Mouse (Mus musculus): Measurements from ENCODE around the gene Rhob. TPM values are rescaled to one million over a fixed set of nuclear protein-coding genes. Genes with fewer than 3 reads are reported as not detected.
A peak's percentile ranks its signal among the peaks of the same experiment; 100 is the strongest.
"Not testable (repeated sequence)": the region's sequence is repeated elsewhere in the genome, so short reads cannot be mapped to it uniquely, and the experiment has no call there.

Rhob gene
- total RNA-seq, 1 experiment from 2014 or later, result 201 TPM

- peak; percentile 73 for DNase-seq
Observed at GRCm38 (mm10) chr12:8472591-8473358, 27.0 kb downstream of the Rhob start.

GRCm38 (mm10) chr12:8472051-8472450 is 27.8 kb downstream of the Rhob start:
- DNase-seq, result no peak

GRCm38 (mm10) chr12:8470962-8471361 is 28.8 kb downstream of the Rhob start:
- no peak for DNase-seq

GRCm38 (mm10) chr12:8469742-8470494 is 29.9 kb downstream of the Rhob start:
- DNase-seq, result peak; percentile 65

- no peak for DNase-seq
Observed at GRCm38 (mm10) chr12:8468221-8468865, 31.5 kb downstream of the Rhob start.

- no peak for DNase-seq
Observed at GRCm38 (mm10) chr12:8467029-8467924, 32.5 kb downstream of the Rhob start.

GRCm38 (mm10) chr12:8465680-8466079 is 34.1 kb downstream of the Rhob start:
- no peak for DNase-seq

- no peak for DNase-seq
Observed at GRCm38 (mm10) chr12:8464961-8465360, 34.8 kb downstream of the Rhob start.

- peak; percentile 39 for DNase-seq
Observed at GRCm38 (mm10) chr12:8463599-8464160, 36.1 kb downstream of the Rhob start.

GRCm38 (mm10) chr12:8462533-8462932 is 37.3 kb downstream of the Rhob start:
- DNase-seq, result no peak

GRCm38 (mm10) chr12:8461575-8461974 is 38.2 kb downstream of the Rhob start:
- DNase-seq, result not testable (repeated sequence)

- no peak for DNase-seq
Observed at GRCm38 (mm10) chr12:8458400-8458799, 41.4 kb downstream of the Rhob start.

- no peak for DNase-seq
Observed at GRCm38 (mm10) chr12:8457052-8457451, 42.8 kb downstream of the Rhob start.

- no peak for DNase-seq
Observed at GRCm38 (mm10) chr12:8455046-8455445, 44.8 kb downstream of the Rhob start.

GRCm38 (mm10) chr12:8454487-8454886 is 45.3 kb downstream of the Rhob start:
- DNase-seq, result peak; percentile 69

GRCm38 (mm10) chr12:8452766-8453621 is 46.8 kb downstream of the Rhob start:
- DNase-seq, result peak; percentile 70

GRCm38 (mm10) chr12:8451571-8452485 is 48.0 kb downstream of the Rhob start:
- DNase-seq, result no peak

- DNase-seq, result peak; percentile 70
Observed at GRCm38 (mm10) chr12:8450639-8451038, 49.2 kb downstream of the Rhob start.

- no peak for DNase-seq
Observed at GRCm38 (mm10) chr12:8450028-8450427, 49.8 kb downstream of the Rhob start.
